Mouse (Mus musculus) adrenal gland, adult (tissue): ENCODE measurements around the gene Spint1.

Experiments used
- DNase-seq, 2 experiments: peaks; one replicate each; pipeline ENCODE4 v3.0.0; 2022 to 2023; ENCODE audit warnings: low spot score in 1 of 2; ENCODE audit not compliant: inconsistent age in 2 of 2

The Spint1 gene

GRCm38 (mm10) chr2:119240819-119241186, 3.6 kb downstream of the Spint1 start:
- no peak for DNase-seq

DNA sequence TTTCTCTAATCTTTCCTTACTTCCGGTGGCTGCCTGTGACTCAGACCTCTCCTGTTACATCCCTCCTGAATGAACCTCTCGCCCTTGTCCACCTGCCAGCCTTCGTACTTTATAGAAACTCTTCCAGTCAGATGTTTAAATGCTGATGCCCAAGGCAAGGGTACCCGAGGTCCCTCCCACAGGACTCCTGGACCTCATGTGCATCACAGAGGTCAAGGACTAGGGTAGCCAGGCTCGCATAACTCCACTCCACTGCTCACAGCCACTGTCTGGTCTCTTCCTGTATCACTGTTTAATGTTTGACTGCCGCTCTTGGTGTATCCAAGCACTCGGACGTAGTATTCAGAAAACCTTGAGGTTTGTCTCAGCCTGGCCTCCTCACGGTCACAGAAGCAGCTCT, 5.4 kb downstream of the Spint1 start:
- DNase-seq, result no peak

DNA sequence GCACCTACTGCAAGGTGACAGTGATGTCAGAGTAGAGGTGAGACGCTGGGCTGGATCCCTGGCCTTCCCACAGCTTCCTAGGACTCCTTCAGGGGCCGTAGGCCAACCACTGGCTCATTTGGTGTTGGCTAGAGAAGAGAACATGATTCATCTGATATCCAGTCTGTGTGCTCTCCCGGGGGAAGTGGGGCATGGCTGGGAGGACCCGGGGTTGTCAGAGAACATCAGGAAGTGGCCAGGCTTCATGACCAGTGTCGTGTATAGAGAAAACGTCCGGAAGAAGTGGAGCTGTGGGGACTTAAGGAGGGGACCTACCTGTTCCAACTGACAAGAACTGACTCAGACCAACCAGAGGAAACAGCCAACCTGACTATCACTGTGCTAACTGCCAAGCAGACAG, 8.1 kb downstream of the Spint1 start:
- no peak for DNase-seq

GRCm38 (mm10) chr2:119247904-119248303, 10.7 kb downstream of the Spint1 start:
- no peak for DNase-seq

DNA sequence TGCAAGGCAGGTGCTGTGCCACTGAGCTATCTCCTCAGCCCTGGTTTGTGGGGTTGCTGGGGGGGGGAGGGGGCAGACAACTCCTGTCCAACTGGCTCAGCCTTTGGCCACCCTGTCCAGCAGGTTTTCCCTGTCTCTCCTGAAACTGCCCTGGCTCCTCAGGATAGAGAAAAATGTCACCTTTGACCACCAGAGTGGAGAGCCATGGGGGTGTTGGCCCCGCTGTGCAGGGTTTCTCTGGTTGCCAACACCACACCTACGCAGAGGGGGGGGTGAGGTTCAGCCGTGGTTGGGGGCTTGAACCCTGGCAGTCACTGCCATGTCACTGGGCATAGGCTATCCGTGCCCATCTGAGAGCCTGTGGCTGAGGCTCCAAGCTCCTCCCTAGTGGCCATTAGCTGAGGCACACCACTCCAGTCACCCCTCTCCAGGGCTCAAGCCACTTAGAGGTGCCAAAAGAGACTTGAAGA, 12.5 kb downstream of the Spint1 start:
- DNase-seq, result no peak

DNA sequence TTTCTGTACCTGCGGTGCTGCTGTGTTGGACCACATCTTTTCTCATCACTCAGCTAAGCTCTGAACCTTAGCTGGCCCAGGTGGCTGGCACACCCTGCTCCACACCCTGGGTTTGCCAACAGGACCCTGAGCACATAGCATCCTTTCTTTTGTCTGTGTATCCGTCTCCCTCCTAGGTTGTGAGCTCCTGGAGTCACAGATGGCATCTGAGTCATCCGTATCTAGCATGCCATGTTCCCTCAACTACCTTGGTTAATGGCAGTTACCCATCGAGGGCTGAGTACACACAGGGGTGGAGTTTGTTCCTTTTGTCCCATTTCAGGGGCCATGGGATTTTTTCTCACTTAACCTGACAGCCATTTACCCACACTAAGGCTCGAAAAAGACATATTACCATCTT, 13.2 kb downstream of the Spint1 start:
- no peak for DNase-seq

GRCm38 (mm10) chr2:119250826-119251478, 13.8 kb downstream of the Spint1 start:
- peak; percentile 84 to 95 for DNase-seq

DNA sequence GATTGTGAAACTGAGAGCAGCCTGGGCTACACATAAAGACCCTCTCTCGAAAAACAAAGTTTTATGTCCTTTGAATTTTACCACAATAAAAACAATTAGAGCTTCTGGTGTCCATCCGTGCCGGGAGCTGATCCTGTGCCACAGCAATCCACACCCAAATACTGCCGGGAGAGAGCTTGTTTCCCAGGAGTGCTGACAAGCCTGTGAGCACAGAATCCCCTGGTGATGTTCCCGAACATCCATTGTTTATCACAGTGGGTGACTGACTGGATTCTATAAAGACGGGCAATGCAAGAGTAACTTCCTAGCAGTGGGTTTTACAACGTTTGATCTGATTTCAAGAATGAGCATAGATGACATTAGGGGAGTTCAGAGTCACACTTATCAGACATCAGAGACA, 17.8 kb downstream of the Spint1 start:
- no peak for DNase-seq

GRCm38 (mm10) chr2:119260518-119260917, 23.4 kb downstream of the Spint1 start:
- DNase-seq, result no peak

DNA sequence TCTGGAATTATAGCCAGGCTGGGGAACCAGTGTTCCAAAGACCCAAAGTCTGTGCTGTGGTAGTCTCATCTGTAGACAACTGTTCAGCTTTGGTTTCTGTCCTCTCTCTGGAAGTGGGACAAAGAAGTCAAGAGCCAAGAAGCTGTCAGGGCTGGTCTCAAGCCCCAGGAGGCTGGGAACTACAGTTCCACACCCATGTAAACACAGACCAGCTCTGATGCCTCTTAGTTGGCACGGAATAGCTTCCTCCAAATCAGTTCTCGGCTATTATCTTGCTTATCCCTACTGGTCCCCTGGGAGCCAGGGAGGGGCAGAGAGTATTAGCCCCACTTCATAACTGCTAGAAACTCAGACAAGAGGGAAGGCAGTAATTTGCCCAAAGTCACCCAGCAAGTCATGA, 24.2 kb downstream of the Spint1 start:
- no peak for DNase-seq

GRCm38 (mm10) chr2:119262978-119263377, 25.8 kb downstream of the Spint1 start:
- peak; percentile 94 to 96 for DNase-seq

GRCm38 (mm10) chr2:119263813-119264212, 26.7 kb downstream of the Spint1 start:
- DNase-seq, result peak in 1 of 2 experiments; percentile 55

DNA sequence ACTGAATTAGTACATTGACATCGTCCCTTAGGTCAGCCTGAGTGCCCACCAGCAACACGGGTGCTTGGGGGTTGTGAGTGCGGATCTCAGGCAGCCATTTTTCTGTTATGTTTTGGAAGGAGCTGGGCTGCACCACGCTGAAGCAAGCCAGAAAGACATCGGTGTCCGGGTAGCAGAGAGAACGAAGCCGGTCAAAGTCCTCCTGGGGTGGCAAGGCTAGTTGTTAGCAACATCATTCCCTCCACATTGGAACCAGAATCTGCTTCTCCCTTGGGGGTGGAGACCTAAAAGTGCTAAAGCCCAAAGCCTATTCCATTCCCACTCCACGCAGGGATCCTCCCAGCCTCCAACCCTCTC, 33.1 kb downstream of the Spint1 start:
- no peak for DNase-seq

GRCm38 (mm10) chr2:119270643-119271331, 33.6 kb downstream of the Spint1 start, which contains the start of gene Rhov:
Gene Rhov (minus strand): TSS chr2:119271272.
- peak; percentile 75 to 77 for DNase-seq

DNA sequence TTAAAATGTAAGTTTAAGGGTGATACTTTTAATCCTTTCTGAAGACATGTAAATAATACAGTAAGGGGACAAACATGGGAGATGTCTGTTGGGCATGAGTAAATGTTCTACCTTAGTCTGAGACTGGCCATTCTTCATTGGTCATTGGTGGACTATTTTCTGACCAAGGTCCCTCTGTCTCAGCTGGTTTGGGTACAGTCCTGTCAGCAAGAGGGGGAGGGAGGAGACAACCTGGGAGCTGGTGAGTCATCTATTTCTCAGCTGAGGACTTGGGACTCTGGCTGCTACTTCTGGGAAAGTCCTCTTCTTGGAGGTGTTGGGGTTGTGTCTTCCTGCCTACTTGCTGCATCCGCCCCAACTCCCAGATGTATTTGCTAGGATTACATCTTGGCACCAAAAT, 37.0 kb downstream of the Spint1 start:
- DNase-seq, result peak in 1 of 2 experiments; percentile 71

GRCm38 (mm10) chr2:119276926-119277325, 39.8 kb downstream of the Spint1 start:
- DNase-seq, result no peak

DNA sequence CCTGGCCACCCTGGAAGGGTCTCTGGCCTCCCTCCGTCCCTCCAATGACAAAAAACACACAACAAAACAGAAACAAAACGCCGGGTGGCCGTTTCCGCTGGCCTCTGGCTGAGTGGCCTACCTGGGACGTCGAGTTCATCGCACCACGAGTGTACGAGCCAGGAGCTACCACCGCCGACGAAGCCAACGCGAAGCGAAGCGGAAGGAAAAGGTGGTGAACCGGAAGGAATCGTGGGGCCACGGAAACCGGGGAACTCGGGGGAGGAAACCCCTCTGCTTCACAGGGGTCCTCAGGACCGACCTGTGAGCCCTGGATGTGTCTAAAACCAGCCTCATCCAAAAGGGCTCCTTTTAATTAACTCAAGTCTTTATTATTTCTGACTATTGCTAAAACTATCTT, 40.6 kb downstream of the Spint1 start:
- no peak for DNase-seq

GRCm38 (mm10) chr2:119281899-119282565, 44.9 kb downstream of the Spint1 start:
- DNase-seq, result no peak

DNA sequence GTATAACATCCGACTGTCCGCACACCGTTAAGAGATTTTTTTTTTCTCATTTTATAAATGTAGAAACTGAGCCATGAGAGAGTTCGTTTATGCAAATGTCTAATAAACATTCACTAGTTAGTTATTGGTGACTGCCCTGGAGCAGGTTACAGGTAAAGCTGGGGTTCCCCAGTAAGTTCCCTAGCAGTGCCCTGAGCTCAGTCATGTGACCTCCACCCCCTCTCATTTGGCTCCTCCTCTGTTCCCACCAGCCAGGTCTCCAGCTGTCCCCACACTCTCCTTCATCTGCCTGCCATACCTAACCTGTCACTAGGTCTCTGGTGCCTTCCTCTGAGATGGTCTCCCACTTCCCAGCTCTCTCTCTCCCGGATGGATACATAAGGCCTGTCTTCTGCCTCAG, 50.2 kb downstream of the Spint1 start:
- peak in 1 of 2 experiments; percentile 41 for DNase-seq

DNA sequence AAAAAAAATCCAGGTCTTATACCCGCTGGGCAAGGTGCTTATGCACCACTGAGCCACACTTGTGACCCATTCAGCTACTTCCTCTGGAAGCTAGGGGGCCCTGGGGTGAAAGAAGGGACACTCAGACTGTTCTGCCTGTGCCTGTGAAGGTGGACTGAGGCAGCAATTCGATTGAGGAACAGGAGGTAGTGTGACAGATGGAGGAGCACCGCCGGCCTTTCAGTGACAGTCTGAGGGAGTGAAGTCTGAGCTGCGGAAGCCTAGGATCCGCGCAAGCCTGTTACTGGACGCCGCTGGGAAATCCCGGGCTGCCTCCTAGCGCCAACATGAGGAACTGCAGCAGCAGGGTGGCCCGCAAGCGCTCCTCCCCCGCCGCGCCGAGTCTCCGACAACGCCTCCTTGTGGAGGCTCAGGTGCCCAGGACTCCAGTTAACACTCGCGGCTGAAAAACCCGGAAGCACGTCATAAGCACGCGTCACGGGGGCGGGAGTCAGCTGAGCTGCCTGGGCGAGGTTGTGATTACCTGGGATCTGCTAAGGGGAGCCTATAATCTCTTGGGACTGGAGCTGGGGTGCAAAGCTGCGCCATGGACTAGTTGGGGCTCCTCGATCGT, 51.2 kb downstream of the Spint1 start, which contains the start of gene Vps18:
Vps18 (plus strand) TSS at position 471 of the 613 bp plus-strand sequence.
- DNase-seq, result peak; percentile 98 to 99

GRCm38 (mm10) chr2:119289014-119289416, 51.9 kb downstream of the Spint1 start:
- no peak for DNase-seq

DNA sequence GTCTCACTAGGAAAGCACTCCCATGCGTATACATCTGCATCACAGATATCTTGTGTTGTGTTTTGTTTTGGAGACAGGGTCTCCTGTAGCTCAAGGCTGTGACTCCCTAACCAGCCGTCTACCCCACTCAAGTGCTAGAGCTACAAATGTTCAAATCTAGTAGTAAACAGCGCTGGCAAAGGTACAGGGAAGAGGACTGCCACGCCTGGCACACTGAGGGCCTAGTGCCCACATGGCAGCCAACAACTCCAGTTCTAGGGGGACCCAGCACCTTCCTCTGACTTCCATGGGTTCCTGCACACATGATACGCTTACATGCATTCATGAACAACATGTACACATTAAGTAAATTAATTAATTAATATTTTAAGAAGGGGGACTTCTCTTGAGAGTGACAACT, 55.1 kb downstream of the Spint1 start:
- no peak for DNase-seq
